Mouse (Mus musculus): Measurements from ENCODE around the gene Aacs. TPM values are rescaled to one million over a fixed set of nuclear protein-coding genes. Genes with fewer than 3 reads are reported as not detected.

Gene Aacs
- polyA plus RNA-seq, 1 experiment from 2014 or later: 9.8 TPM

GRCm38 (mm10) chr5:125520930-125521590, 45.4 kb downstream of the Aacs start:
- H3K9ac ChIP-seq: no peak overlapping the region
- H3K36me3 ChIP-seq: no peaks in the 10 kb centered on the region
- H3K4me3 ChIP-seq: no peak overlapping the region
- H3K4me1 ChIP-seq (replicated peaks): peaks cover 17% of the 10 kb centered on the region
- ATAC-seq (replicated peaks; ENCODE audit: insufficient number of reproducible peaks, insufficient read depth, low FRiP score, low read depth): no peak
- H3K4me2 ChIP-seq: no peak overlapping the region
- 19% methylated on average over 15 of the region's 15 CpGs for WGBS
- no peak overlapping the region for H3K27ac ChIP-seq
- H3K9me3 ChIP-seq (replicated peaks): no peaks in the 10 kb centered on the region
- H3K27me3 ChIP-seq: no peaks in the 10 kb centered on the region

GRCm38 (mm10) chr5:125523361-125523760, 47.7 kb downstream of the Aacs start:
- H3K4me1 ChIP-seq (replicated peaks): peaks cover 7% of the 10 kb centered on the region
- 72% methylated on average over 2 of the region's 2 CpGs for WGBS
- H3K9ac ChIP-seq: no peak overlapping the region

GRCm38 (mm10) chr5:125525516-125525915, 49.9 kb downstream of the Aacs start:
- Histone ChIP-seq H3K36me3 (no peaks in the 10 kb centered on the region), H3K4me1 (replicated peaks) (peaks cover 4% of the 10 kb centered on the region; the same call in 1 of the 2 replicates), H3K4me3 (no peak overlapping the region), H3K27me3 (peaks cover 25% of the 10 kb centered on the region), H3K27ac (no peak overlapping the region), H3K9ac (no peak overlapping the region), H3K9me3 (replicated peaks) (no peaks in the 10 kb centered on the region), H3K4me2 (no peak overlapping the region)
- 42% methylated on average over 5 of the region's 5 CpGs for WGBS
- no peak for ATAC-seq (replicated peaks; ENCODE audit: insufficient number of reproducible peaks, insufficient read depth, low FRiP score, low read depth)

More at GRCm38 (mm10) chr5:125523361-125523760, 47.7 kb downstream of the Aacs start:
- no peak for ATAC-seq (replicated peaks; ENCODE audit: insufficient number of reproducible peaks, insufficient read depth, low FRiP score, low read depth)
- Histone ChIP-seq H3K4me3 (no peak overlapping the region), H3K4me2 (no peak overlapping the region), H3K27me3 (peaks cover 4% of the 10 kb centered on the region), H3K27ac (no peak overlapping the region), H3K9me3 (replicated peaks) (no peaks in the 10 kb centered on the region), H3K36me3 (no peaks in the 10 kb centered on the region)

GRCm38 (mm10) chr5:125526464-125526863, 50.9 kb downstream of the Aacs start:
- H3K4me2 ChIP-seq: no peak overlapping the region
- H3K27me3 ChIP-seq: peaks cover 33% of the 10 kb centered on the region
- H3K27ac ChIP-seq: no peak overlapping the region
- no peak overlapping the region for H3K9ac ChIP-seq
- no peak for ATAC-seq (replicated peaks; ENCODE audit: insufficient number of reproducible peaks, insufficient read depth, low FRiP score, low read depth)
- 71% methylated on average over 4 of the region's 4 CpGs for WGBS
- H3K36me3 ChIP-seq: no peaks in the 10 kb centered on the region
- peaks cover 5% of the 10 kb centered on the region for H3K4me1 ChIP-seq (replicated peaks)
- H3K9me3 ChIP-seq (replicated peaks): no peaks in the 10 kb centered on the region
- no peak overlapping the region for H3K4me3 ChIP-seq

- ATAC-seq (replicated peaks; ENCODE audit: insufficient number of reproducible peaks, insufficient read depth, low FRiP score, low read depth): no peak
- no peak overlapping the region for H3K4me3 ChIP-seq
- no peak overlapping the region for H3K4me2 ChIP-seq
- peaks cover 59% of the 10 kb centered on the region for H3K27me3 ChIP-seq
- H3K9ac ChIP-seq: no peak overlapping the region
- WGBS: 3% methylated on average over 5 of the region's 5 CpGs
- H3K4me1 ChIP-seq (replicated peaks): peaks cover 19% of the 10 kb centered on the region
- H3K36me3 ChIP-seq: no peaks in the 10 kb centered on the region
- no peaks in the 10 kb centered on the region for H3K9me3 ChIP-seq (replicated peaks)
- no peak overlapping the region for H3K27ac ChIP-seq
These were observed 53.5 kb downstream of the Aacs start for GRCm38 (mm10) chr5:125529109-125529508.

- Histone ChIP-seq H3K4me1 (replicated peaks) (peaks cover 19% of the 10 kb centered on the region), H3K4me3 (peak within 1 kb of the TSS; percentile 53), H3K27ac (no peak within 1 kb of the TSS), H3K9me3 (replicated peaks) (no peaks in the 10 kb centered on the region), H3K9ac (0 out of 2 replicates have a peak within 1 kb of the TSS, but pooled peaks have one; percentile 14), H3K36me3 (no peaks in the 10 kb centered on the region), H3K4me2 (peak within 1 kb of the TSS; percentile 92), H3K27me3 (peaks cover 84% of the 10 kb centered on the region)
- 2% methylated on average over 25 of the region's 25 CpGs for WGBS
- ATAC-seq (replicated peaks; ENCODE audit: insufficient number of reproducible peaks, insufficient read depth, low FRiP score, low read depth): peak; percentile 25; the same call in 1 of the 2 replicates
These were observed 56.0 kb downstream of the Aacs start, which contains the start of gene Tmem132b for GRCm38 (mm10) chr5:125531634-125532033. TSS of gene Tmem132b (plus strand) at chr5:125531774.

- Histone ChIP-seq H3K4me1 (replicated peaks) (peaks cover 19% of the 10 kb centered on the region), H3K36me3 (no peaks in the 10 kb centered on the region), H3K9ac (0 out of 2 replicates have a peak overlapping the region, but pooled peaks have one; percentile 14), H3K27me3 (peaks cover 87% of the 10 kb centered on the region), H3K9me3 (replicated peaks) (no peaks in the 10 kb centered on the region), H3K27ac (no peak overlapping the region), H3K4me2 (peak overlapping the region; percentile 92), H3K4me3 (peak overlapping the region; percentile 53)
- under 1% methylated on average over 30 of the region's 30 CpGs for WGBS
- peak; percentile 15; the same call in 1 of the 2 replicates for ATAC-seq (replicated peaks; ENCODE audit: insufficient number of reproducible peaks, insufficient read depth, low FRiP score, low read depth)
These were observed 56.6 kb downstream of the Aacs start for GRCm38 (mm10) chr5:125532191-125532544.

GRCm38 (mm10) chr5:125532545-125533224, 57.1 kb downstream of the Aacs start:
- Histone ChIP-seq H3K4me3 (peak overlapping the region; percentile 53), H3K9ac (0 out of 2 replicates have a peak overlapping the region, but pooled peaks have one; percentile 14), H3K9me3 (replicated peaks) (no peaks in the 10 kb centered on the region), H3K36me3 (no peaks in the 10 kb centered on the region), H3K27ac (no peak overlapping the region), H3K27me3 (peaks cover 93% of the 10 kb centered on the region), H3K4me1 (replicated peaks) (peaks cover 19% of the 10 kb centered on the region), H3K4me2 (peak overlapping the region; percentile 92)
- WGBS: under 1% methylated on average over 44 of the region's 64 CpGs
- no peak for ATAC-seq (replicated peaks; ENCODE audit: insufficient number of reproducible peaks, insufficient read depth, low FRiP score, low read depth)

GRCm38 (mm10) chr5:125533225-125533900, 57.7 kb downstream of the Aacs start:
- peaks cover 90% of the 10 kb centered on the region for H3K27me3 ChIP-seq
- 4% methylated on average over 24 of the region's 24 CpGs for WGBS
- peak overlapping the region; percentile 92 for H3K4me2 ChIP-seq
- no peaks in the 10 kb centered on the region for H3K36me3 ChIP-seq
- peaks cover 19% of the 10 kb centered on the region for H3K4me1 ChIP-seq (replicated peaks)
- H3K9ac ChIP-seq: no peak overlapping the region
- peak overlapping the region; percentile 53 for H3K4me3 ChIP-seq
- no peaks in the 10 kb centered on the region for H3K9me3 ChIP-seq (replicated peaks)
- no peak overlapping the region for H3K27ac ChIP-seq
- ATAC-seq (replicated peaks; ENCODE audit: insufficient number of reproducible peaks, insufficient read depth, low FRiP score, low read depth): no peak

GRCm38 (mm10) chr5:125534168-125534610, 58.6 kb downstream of the Aacs start:
- no peak for ATAC-seq (replicated peaks; ENCODE audit: insufficient number of reproducible peaks, insufficient read depth, low FRiP score, low read depth)
- no peaks in the 10 kb centered on the region for H3K36me3 ChIP-seq
- H3K27ac ChIP-seq: no peak overlapping the region
- H3K9ac ChIP-seq: no peak overlapping the region
- no peaks in the 10 kb centered on the region for H3K9me3 ChIP-seq (replicated peaks)
- no peak overlapping the region for H3K4me2 ChIP-seq
- WGBS: 10% methylated on average over 7 of the region's 7 CpGs
- H3K27me3 ChIP-seq: peaks cover 84% of the 10 kb centered on the region
- no peak overlapping the region for H3K4me3 ChIP-seq
- peaks cover 15% of the 10 kb centered on the region for H3K4me1 ChIP-seq (replicated peaks)

GRCm38 (mm10) chr5:125534611-125535324, 59.2 kb downstream of the Aacs start:
- H3K27me3 ChIP-seq: peaks cover 81% of the 10 kb centered on the region
- H3K4me3 ChIP-seq: no peak overlapping the region
- no peak overlapping the region for H3K9ac ChIP-seq
- no peaks in the 10 kb centered on the region for H3K36me3 ChIP-seq
- H3K4me1 ChIP-seq (replicated peaks): peaks cover 15% of the 10 kb centered on the region
- H3K4me2 ChIP-seq: no peak overlapping the region
- H3K9me3 ChIP-seq (replicated peaks): no peaks in the 10 kb centered on the region
- no peak overlapping the region for H3K27ac ChIP-seq
- 3% methylated on average over 26 of the region's 26 CpGs for WGBS
- no peak for ATAC-seq (replicated peaks; ENCODE audit: insufficient number of reproducible peaks, insufficient read depth, low FRiP score, low read depth)
